Mouse (Mus musculus) stomach, embryonic 16.5 days (tissue): ENCODE data around the gene Ptprm. TPM values are rescaled to one million over a fixed set of nuclear protein-coding genes. Genes with fewer than 3 reads are reported as not detected.

Source experiments
- ATAC-seq: fragments of 200-750 bp; cut with Nextera tagmentation; 2 replicates; pipeline ENCODE4 v1.8.0; 2017; ENCODE audit warnings: moderate number of reproducible peaks, moderate TSS enrichment; ENCODE audit not compliant: insufficient read depth, low FRiP score
- H3K27ac ChIP-seq: fragments of 300-500 bp; sonication (generic); 2 replicates; pipeline ENCODE4 v1.5.1; 2014; ENCODE audit warnings: low read length
- H3K27me3 ChIP-seq: fragments of 300-500 bp; sonication (generic); 2 replicates; pipeline ENCODE4 v1.6.1; 2014; ENCODE audit warnings: low read length, control low read depth, mixed read lengths; ENCODE audit not compliant: control insufficient read depth, insufficient read depth
- H3K36me3 ChIP-seq: fragments of 300-500 bp; sonication (generic); 2 replicates; pipeline ENCODE4 v1.6.1; 2014; ENCODE audit warnings: low read length; ENCODE audit not compliant: control insufficient read depth, insufficient read depth
- H3K4me1 ChIP-seq: fragments of 300-500 bp; sonication (generic); 2 replicates; pipeline ENCODE4 v1.6.1; 2014; ENCODE audit warnings: low read length, control low read depth, mixed read lengths; ENCODE audit not compliant: control insufficient read depth, insufficient read depth
- H3K4me2 ChIP-seq: fragments of 300-500 bp; sonication (generic); 2 replicates; pipeline ENCODE4 v1.6.1; 2014; ENCODE audit warnings: low read depth, low read length, mixed read lengths
- H3K4me3 ChIP-seq: fragments of 300-500 bp; sonication (generic); replicated peaks from 2 replicates; pipeline ENCODE4 v1.5.1; 2014; ENCODE audit warnings: mild to moderate bottlenecking, low read length
- H3K9ac ChIP-seq: fragments of 300-500 bp; sonication (generic); 2 replicates; pipeline ENCODE4 v1.6.1; 2014; ENCODE audit warnings: low read length
- H3K9me3 ChIP-seq: fragments of 300-500 bp; sonication (generic); replicated peaks from 2 replicates; pipeline ENCODE4 v1.6.1; 2016; ENCODE audit warnings: low read length, control low read depth; ENCODE audit not compliant: control insufficient read depth
- WGBS: fragments of 180-500 bp; shearing (Covaris S2); extraction: QIAGEN DNeasy Blood & Tissue Kit; methylation state at CpG from one replicate; pipeline ENCODE4 v1.1.7; 2014; 5-methylcytosine and 5-hydroxymethylcytosine counted together
- polyA plus RNA-seq: library from polyadenylated mRNA; unstranded; fragments of >200 nt; fragmentation: Nextera tagmentation; extraction: Ambion mirVana; gene quantifications from 2 replicates; pipeline ENCODE4 v1.2.1, GENCODE M21; 2015

Ptprm gene
- polyA plus RNA-seq, 1 experiment from 2014 or later: 10.8 TPM

DNA sequence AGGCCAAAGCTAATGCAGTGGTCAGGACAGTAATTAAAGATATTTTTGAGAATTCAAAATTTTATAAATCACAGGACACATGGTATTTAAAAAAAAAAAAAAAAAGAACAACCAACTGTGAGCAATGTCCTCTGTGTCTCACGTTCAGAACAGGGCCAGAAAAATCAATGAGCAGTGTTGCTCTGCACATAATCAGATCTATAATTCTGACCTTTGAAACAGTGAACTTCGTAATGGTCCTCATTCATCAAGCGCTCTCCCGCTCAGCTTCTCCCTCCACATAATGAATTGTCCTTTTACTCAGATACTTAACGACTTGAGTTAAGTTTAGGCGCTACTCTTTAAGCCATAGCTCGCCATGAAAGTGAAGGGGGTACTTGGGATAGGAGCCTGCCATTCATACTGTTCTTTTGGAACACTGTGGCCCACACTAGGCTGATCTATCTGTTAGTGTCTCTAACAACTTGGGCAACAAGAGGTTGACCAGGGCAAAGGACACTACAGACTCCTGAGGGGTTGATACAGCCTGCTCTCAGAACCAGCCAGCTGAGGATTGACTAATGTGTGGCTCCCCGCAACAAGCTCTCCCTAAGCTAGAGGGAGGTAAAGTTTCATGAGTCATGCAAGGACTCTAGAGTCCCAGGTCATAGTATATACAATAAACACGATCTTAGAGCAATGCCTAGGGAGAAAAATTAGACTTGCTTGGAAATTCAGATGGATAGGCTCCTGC is 473.1 kb downstream of the Ptprm start:
- H3K4me1 ChIP-seq: no peaks in the 10 kb centered on the region
- H3K27ac ChIP-seq: no peak overlapping the region
- H3K9ac ChIP-seq: no peak overlapping the region
- no peaks in the 10 kb centered on the region for H3K9me3 ChIP-seq
- H3K4me2 ChIP-seq: no peak overlapping the region
- no peak overlapping the region for H3K4me3 ChIP-seq
- 69% methylated on average over 9 of the region's 9 CpGs for WGBS
- no peaks in the 10 kb centered on the region for H3K36me3 ChIP-seq
- peak; percentile 58 for ATAC-seq
- H3K27me3 ChIP-seq: no peaks in the 10 kb centered on the region

DNA sequence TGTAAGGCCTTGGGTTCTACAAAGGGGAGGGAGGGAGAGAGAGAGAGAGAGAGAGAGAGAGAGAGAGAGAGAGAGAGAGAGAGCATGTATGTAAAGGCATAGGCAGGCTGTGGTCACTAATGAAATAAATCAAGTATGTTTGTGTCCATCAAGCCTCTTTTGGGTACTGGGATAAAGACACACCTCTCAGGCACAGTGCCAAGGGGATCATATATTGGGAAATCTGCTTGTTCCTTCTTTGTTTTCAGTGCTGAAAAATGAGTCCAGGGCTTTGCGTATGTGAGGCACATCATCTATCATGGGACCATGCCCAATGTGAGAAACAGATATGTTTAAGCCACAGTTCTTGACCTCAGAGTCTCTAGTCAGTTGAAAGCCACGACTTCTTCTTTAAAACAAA is 475.1 kb downstream of the Ptprm start:
- Histone ChIP-seq H3K36me3 (no peaks in the 10 kb centered on the region), H3K4me2 (no peak overlapping the region), H3K27me3 (no peaks in the 10 kb centered on the region), H3K4me3 (no peak overlapping the region), H3K4me1 (no peaks in the 10 kb centered on the region), H3K27ac (no peak overlapping the region), H3K9ac (no peak overlapping the region), H3K9me3 (no peaks in the 10 kb centered on the region)
- no peak for ATAC-seq
- 66% methylated on average over 2 of the region's 2 CpGs for whole genome bisulfite sequencing

GRCm38 (mm10) chr17:66877582-66877981 is 476.7 kb downstream of the Ptprm start:
- 50% methylated on average over 6 of the region's 6 CpGs for WGBS
- H3K27ac ChIP-seq: no peak overlapping the region
- no peaks in the 10 kb centered on the region for H3K9me3 ChIP-seq
- H3K36me3 ChIP-seq: no peaks in the 10 kb centered on the region
- no peak for ATAC-seq
- no peaks in the 10 kb centered on the region for H3K27me3 ChIP-seq
- H3K4me1 ChIP-seq: 0 out of 2 replicates have a peak, but pooled peaks cover 4% of the 10 kb centered on the region
- H3K4me2 ChIP-seq: no peak overlapping the region
- no peak overlapping the region for H3K4me3 ChIP-seq
- H3K9ac ChIP-seq: no peak overlapping the region

- no peak overlapping the region for H3K4me2 ChIP-seq
- WGBS: 77% methylated on average over 11 of the region's 11 CpGs
- 0 out of 2 replicates have a peak, but pooled peaks cover 4% of the 10 kb centered on the region for H3K4me1 ChIP-seq
- no peak overlapping the region for H3K27ac ChIP-seq
- no peak overlapping the region for H3K9ac ChIP-seq
- H3K9me3 ChIP-seq: no peaks in the 10 kb centered on the region
- no peak overlapping the region for H3K4me3 ChIP-seq
- no peaks in the 10 kb centered on the region for H3K27me3 ChIP-seq
- ATAC-seq: no peak
- no peaks in the 10 kb centered on the region for H3K36me3 ChIP-seq
These were observed 479.4 kb downstream of the Ptprm start for GRCm38 (mm10) chr17:66874810-66875209.

- ATAC-seq: no peak
- H3K27me3 ChIP-seq: no peaks in the 10 kb centered on the region
- no peak overlapping the region for H3K27ac ChIP-seq
- H3K9me3 ChIP-seq: no peaks in the 10 kb centered on the region
- H3K4me2 ChIP-seq: no peak overlapping the region
- H3K9ac ChIP-seq: no peak overlapping the region
- H3K4me3 ChIP-seq: no peak overlapping the region
- 83% methylated on average over 4 of the region's 4 CpGs for WGBS
- no peaks in the 10 kb centered on the region for H3K36me3 ChIP-seq
- H3K4me1 ChIP-seq: 0 out of 2 replicates have a peak, but pooled peaks cover 4% of the 10 kb centered on the region
These were observed 482.9 kb downstream of the Ptprm start for GRCm38 (mm10) chr17:66871396-66871795.

GRCm38 (mm10) chr17:66869581-66870002 is 484.7 kb downstream of the Ptprm start:
- Histone ChIP-seq H3K4me1 (0 out of 2 replicates have a peak, but pooled peaks cover 4% of the 10 kb centered on the region), H3K27ac (no peak overlapping the region), H3K36me3 (no peaks in the 10 kb centered on the region), H3K9ac (no peak overlapping the region), H3K27me3 (no peaks in the 10 kb centered on the region), H3K9me3 (no peaks in the 10 kb centered on the region), H3K4me3 (no peak overlapping the region), H3K4me2 (no peak overlapping the region)
- ATAC-seq: no peak
- WGBS: 76% methylated on average over 13 of the region's 13 CpGs

- Histone ChIP-seq H3K27ac (no peak overlapping the region), H3K36me3 (no peaks in the 10 kb centered on the region), H3K9ac (no peak overlapping the region), H3K4me2 (no peak overlapping the region), H3K9me3 (no peaks in the 10 kb centered on the region), H3K27me3 (no peaks in the 10 kb centered on the region), H3K4me3 (no peak overlapping the region), H3K4me1 (no peaks in the 10 kb centered on the region)
- WGBS: 58% methylated on average over 4 of the region's 4 CpGs
- no peak for ATAC-seq
These were observed 489.8 kb downstream of the Ptprm start for GRCm38 (mm10) chr17:66864441-66864840.

- H3K27me3 ChIP-seq: no peaks in the 10 kb centered on the region
- no peak overlapping the region for H3K4me3 ChIP-seq
- WGBS: 47% methylated on average over 2 of the region's 2 CpGs
- peak overlapping the region; percentile 30; the same call in 1 of the 2 replicates for H3K27ac ChIP-seq
- H3K9me3 ChIP-seq: no peaks in the 10 kb centered on the region
- H3K4me2 ChIP-seq: no peak overlapping the region
- no peak for ATAC-seq
- no peaks in the 10 kb centered on the region for H3K4me1 ChIP-seq
- no peak overlapping the region for H3K9ac ChIP-seq
- H3K36me3 ChIP-seq: no peaks in the 10 kb centered on the region
These were observed 492.7 kb downstream of the Ptprm start for GRCm38 (mm10) chr17:66861557-66861956.

GRCm38 (mm10) chr17:66858757-66859156 is 495.5 kb downstream of the Ptprm start:
- H3K4me3 ChIP-seq: no peak overlapping the region
- H3K27ac ChIP-seq: no peak overlapping the region
- H3K9me3 ChIP-seq: no peaks in the 10 kb centered on the region
- H3K27me3 ChIP-seq: no peaks in the 10 kb centered on the region
- ATAC-seq: no peak
- H3K36me3 ChIP-seq: no peaks in the 10 kb centered on the region
- H3K4me2 ChIP-seq: no peak overlapping the region
- no peaks in the 10 kb centered on the region for H3K4me1 ChIP-seq
- no peak overlapping the region for H3K9ac ChIP-seq
